Mouse (Mus musculus) ES-Bruce4 (cell line): Measurements from ENCODE around the gene Nxnl1.

Experiments
- CTCF ChIP-seq: IDR thresholded peaks from one replicate; pipeline ENCODE4 v1.8.1; 2011; ENCODE audit warnings: low read depth, low read length
- POLR2A ChIP-seq: IDR thresholded peaks from one replicate; pipeline ENCODE4 v1.8.1; 2011; ENCODE audit warnings: low read length; ENCODE audit not compliant: insufficient read depth

DNA sequence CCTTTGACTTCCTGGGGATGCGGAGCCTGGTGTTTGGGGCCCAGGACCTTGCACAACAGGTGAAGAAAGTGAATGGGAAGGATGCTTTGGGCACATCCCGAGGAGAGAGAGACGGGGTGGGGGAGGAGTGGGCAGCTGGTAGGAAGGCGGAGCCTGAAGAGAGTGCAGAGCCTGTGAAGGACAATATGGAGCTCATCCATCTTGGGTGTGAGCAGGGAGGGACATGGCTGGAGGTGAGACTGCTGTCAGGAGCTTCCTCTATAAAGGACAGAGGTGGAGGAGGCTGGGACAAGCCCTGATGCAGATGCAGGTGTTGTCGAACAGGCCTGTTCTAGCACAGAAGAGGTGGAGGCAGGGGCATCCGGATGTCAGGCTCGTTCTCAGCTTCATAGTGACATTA lies 37.6 kb upstream of the Nxnl1 start:
- no peak for TF ChIP-seq POLR2A
- no peak for TF ChIP-seq CTCF
